Mouse (Mus musculus) spleen, adult 2 months (tissue): ENCODE data around the gene Traf3ip2.

Source experiments
- CTCF ChIP-seq: fragments of 200-500 bp; IDR thresholded peaks from 2 replicates; pipeline ENCODE4 v1.5.1; 2011; ENCODE audit warnings: mild to moderate bottlenecking, inconsistent platforms; ENCODE audit not compliant: insufficient read depth, insufficient read length, insufficient replicate concordance; ENCODE audit errors: extremely low read depth
- POLR2A ChIP-seq: fragments of 200-500 bp; IDR thresholded peaks from 2 replicates; pipeline ENCODE4 v1.6.1; 2011; ENCODE audit warnings: low read depth, low read length, inconsistent platforms

DNA sequence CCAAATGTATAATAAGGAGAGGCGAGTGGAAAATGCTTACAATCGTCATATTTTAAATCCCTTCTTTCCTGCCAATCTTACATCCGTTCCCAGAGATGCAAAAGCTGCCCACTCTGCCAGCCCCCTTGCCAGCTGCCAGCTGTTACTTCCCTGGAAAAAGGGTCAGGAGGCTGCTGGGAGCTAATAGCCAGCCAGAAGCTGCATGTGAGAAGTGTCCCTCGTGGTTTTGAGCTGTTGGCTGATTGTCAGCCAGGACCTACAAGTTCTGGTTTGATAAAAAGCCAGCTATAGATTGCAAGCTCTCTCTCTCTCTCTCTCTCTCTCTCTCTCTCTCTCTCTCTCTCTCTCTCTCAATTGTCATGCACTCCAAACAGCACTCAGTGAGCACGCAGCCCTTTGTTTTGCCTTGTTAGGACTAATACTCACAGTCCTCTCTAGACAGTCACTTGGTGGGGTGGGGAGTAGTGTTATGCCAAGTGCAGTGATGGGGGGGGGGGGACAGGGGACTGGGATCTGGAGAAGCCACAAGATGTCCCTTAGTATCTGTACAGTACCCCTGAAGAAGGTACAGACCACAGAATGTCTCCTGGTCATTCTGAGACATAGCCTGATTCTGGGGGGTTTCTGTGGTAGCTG lies 25.3 kb upstream of the Traf3ip2 start:
- TF ChIP-seq CTCF = no peak
- TF ChIP-seq POLR2A = no peak
